Comparison of ENCODE assay signal across 9 mouse cellular contexts in genomic region chr13:28949279-28949915, GRCm38 (mm10). TPM values are rescaled to one million over a fixed set of nuclear protein-coding genes. Genes with fewer than 3 reads are reported as not detected.
A peak's percentile ranks its signal among the peaks of the same experiment; 100 is the strongest.
DNase-seq lines count a peak whose midpoint lies in the region; ATAC-seq lines count a peak whose summit lies in the region.
"Had no signal": no experiment of that assay in that cellular context is flagged by ENCODE, and none has a peak within 500 bp of the region (broad histone marks: within the 10 kb centered on the region; RNA-seq: fewer than 3 reads in every experiment).

No protein-coding gene starts in this region.

- WGBS in forebrain, embryonic 13.5 days = 2% methylated on average over 11 of the region's 11 CpGs
- 15% methylated on average over 11 of the region's 11 CpGs for WGBS in liver, embryonic 15.5 days (ENCODE audit: insufficient replicate concordance)

- H3K36me3 ChIP-seq in forebrain, embryonic 13.5 days (ENCODE audit: poor library complexity, severe bottlenecking) = peaks cover 30% of the 10 kb centered on the region
- no peaks in the 10 kb centered on the region for H3K36me3 ChIP-seq in liver, embryonic 15.5 days (replicated peaks)

- H3K4me3 ChIP-seq in forebrain, embryonic 13.5 days = peak overlapping the region; percentile 100
- peak overlapping the region; percentile 8; the same call in 1 of the 2 replicates for H3K4me3 ChIP-seq in liver, embryonic 15.5 days (replicated peaks)

- peaks cover 28% of the 10 kb centered on the region for H3K4me1 ChIP-seq in forebrain, embryonic 13.5 days
- H3K4me1 ChIP-seq in liver, embryonic 15.5 days (replicated peaks) = peaks cover 27% of the 10 kb centered on the region

- DNase-seq in embryo, embryonic 10 days (ENCODE audit: low spot score) = peak; percentile 40
- DNase-seq in embryo, embryonic 9.5 days (ENCODE audit: extremely low spot score) = no peak
- DNase-seq in 3134 (ENCODE audit: extremely low read depth, insufficient read length, low spot score) = peak; percentile 28
- DNase-seq in layer of hippocampus, adult 8-10 months (ENCODE audit: low spot score in 2 of 2) = no peak
- DNase-seq in right cerebral cortex, postnatal 14 days = no peak
- DNase-seq in gastrocnemius, postnatal 36 days = no peak

- H3K9ac ChIP-seq in forebrain, embryonic 13.5 days = peak overlapping the region; percentile 81
- H3K9ac ChIP-seq in liver, embryonic 15.5 days = no peak overlapping the region

- no peaks in the 10 kb centered on the region for H3K27me3 ChIP-seq in forebrain, embryonic 13.5 days
- H3K27me3 ChIP-seq in liver, embryonic 15.5 days = peaks cover 52% of the 10 kb centered on the region
- H3K27me3 ChIP-seq: CH12.LX had no signal

- no peaks in the 10 kb centered on the region for H3K9me3 ChIP-seq in forebrain, embryonic 13.5 days (replicated peaks)
- no peaks in the 10 kb centered on the region for H3K9me3 ChIP-seq in liver, embryonic 15.5 days (replicated peaks)

- H3K4me2 ChIP-seq in forebrain, embryonic 13.5 days = peak overlapping the region; percentile 80
- peak overlapping the region; percentile 38 for H3K4me2 ChIP-seq in liver, embryonic 15.5 days

- intact Hi-C loops in gastrocnemius, postnatal 36 days (cut with DNase I) = loop anchor here (5.0 kb wide), 1 partner anchor 532 kb away; no protein-coding TSS in a partner anchor

- H3K27ac ChIP-seq in forebrain, embryonic 13.5 days = peak overlapping the region; percentile 92
- no peak overlapping the region for H3K27ac ChIP-seq in liver, embryonic 15.5 days (replicated peaks)

- no peak for ATAC-seq in forebrain, embryonic 13.5 days
- ATAC-seq in liver, embryonic 15.5 days (ENCODE audit: insufficient read depth) = no peak

RNA-seq across cellular contexts. Expression of gene Sox4, which starts 4.1 kb away (rescaled TPM):
- polyA plus RNA-seq in forebrain, embryonic 13.5 days (2015; fragmentation: Nextera tagmentation; extraction: Ambion mirVana) = 170 and 218 TPM in 2 replicates
- polyA plus RNA-seq in liver, embryonic 15.5 days (2015; fragmentation: Nextera tagmentation; extraction: Ambion mirVana) = 1.9 and 2.0 TPM in 2 replicates
- total RNA-seq in layer of hippocampus, adult 8-10 months (2022) = 10 to 100 TPM; 13.5 to 16.0 (median 14.4) TPM
- 1 to 10 TPM; 4.1 to 4.3 TPM for total RNA-seq in gastrocnemius, postnatal 36 days (2021)
- total RNA-seq: CH12.LX had no signal

Comparison
In these comparisons a context has a peak if more than half of its experiments do, and no peak if none do; other contexts are left out.
1. DNase-seq: peak in embryo, embryonic 10 days (single experiment) and 3134 (single experiment); none in embryo, embryonic 9.5 days (single experiment), layer of hippocampus, adult 8-10 months (0 of 2), right cerebral cortex, postnatal 14 days (single experiment) and gastrocnemius, postnatal 36 days (0 of 2).